20 mouse cellular contexts compared by ENCODE assay signal in the genomic region with DNA sequence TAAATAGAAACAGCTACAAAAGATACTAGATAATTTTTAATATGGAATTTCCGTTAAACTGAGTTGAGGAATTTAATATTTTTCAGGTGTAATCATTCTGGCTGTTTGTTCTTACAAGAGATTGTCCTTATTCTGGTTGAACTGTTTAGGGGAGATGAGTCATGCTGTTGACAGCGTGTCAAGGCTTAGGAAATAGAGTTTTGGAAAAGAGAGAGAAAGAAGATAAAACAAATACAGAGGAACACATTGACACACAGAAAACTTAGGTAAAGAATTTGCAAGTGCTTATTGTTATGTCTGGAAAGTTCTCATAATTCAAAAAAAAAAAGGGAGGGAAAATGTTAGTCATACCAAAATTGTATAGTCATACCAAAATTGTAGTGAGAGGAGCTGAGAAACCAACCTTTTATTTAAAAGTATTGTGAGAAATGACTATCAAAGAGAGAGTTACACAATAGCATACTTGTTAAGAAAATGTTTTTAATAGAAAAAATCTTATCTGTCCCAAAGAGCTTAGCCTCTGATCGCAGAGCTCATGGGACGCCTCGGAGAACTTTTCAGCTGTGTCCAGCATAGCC. TPM values are rescaled to one million over a fixed set of nuclear protein-coding genes. Genes with fewer than 3 reads are reported as not detected.
DNase-seq lines count a peak whose midpoint lies in the region; ATAC-seq and TF ChIP-seq lines count a peak whose summit lies in the region.
"Had no signal": no experiment of that assay in that cellular context is flagged by ENCODE, and none has a peak within 500 bp of the region (broad histone marks: within the 10 kb centered on the region; RNA-seq: fewer than 3 reads in every experiment).

No protein-coding gene starts in this region.

- TF ChIP-seq POLR2A in cerebellum, adult 2 months (IDR thresholded peaks at IDR 0.05; ENCODE audit: borderline replicate concordance, insufficient read depth, low read length), result no peak

- 95% methylated on average over 5 of the region's 5 CpGs for WGBS in cerebellum, adult 2 months

- H3K4me3 ChIP-seq in cerebellum, adult 2 months (replicated peaks; ENCODE audit: insufficient read depth, low read depth, low read length), result no peak overlapping the region
- H3K4me3 ChIP-seq: embryonic facial prominence, embryonic 10.5 days; erythroblast, embryonic 14.5 days; gastrocnemius, adult 2 months; heart, embryonic 12.5 days; hindbrain, embryonic 10.5 days had no signal

- H3K27me3 ChIP-seq in cerebellum, adult 2 months (ENCODE audit: control insufficient read depth, insufficient read depth, low read length), result no peaks in the 10 kb centered on the region
- H3K27me3 ChIP-seq: heart, embryonic 12.5 days had no signal

- no peak for TF ChIP-seq CTCF in cerebellum, adult 2 months (IDR thresholded peaks at IDR 0.05; ENCODE audit: borderline replicate concordance, insufficient read depth, low read depth, low read length)

- H3K27ac ChIP-seq in cerebellum, adult 2 months (ENCODE audit: insufficient read depth, low read length), result no peak overlapping the region
- H3K27ac ChIP-seq: embryonic facial prominence, embryonic 10.5 days; gastrocnemius, adult 2 months; hindbrain, embryonic 10.5 days; hindbrain, embryonic 14.5 days had no signal

- peak; percentile 79 for DNase-seq in 3T3-L1 (ENCODE audit: low read depth, low spot score)
- no peak for DNase-seq in ovary, postnatal 10 days (ENCODE audit: low spot score)
- no peak for DNase-seq in lung, postnatal 4 days
- DNase-seq in cerebellum, adult 2 months, result no peak
- DNase-seq: adrenal gland, adult 2 months; adrenal gland, postnatal 25 days; cerebellum, adult 18-20 months; cerebellum, postnatal 10 days; gastrocnemius, adult 2 months; gastrocnemius, postnatal 25 days; kidney, adult 11 months had no signal

- no peaks in the 10 kb centered on the region for H3K4me1 ChIP-seq in cerebellum, adult 2 months (ENCODE audit: control insufficient read depth, insufficient read depth, low read length)
- H3K4me1 ChIP-seq: embryonic facial prominence, embryonic 10.5 days; heart, embryonic 12.5 days; hindbrain, embryonic 10.5 days had no signal

- peak; percentile 80 for ATAC-seq in CD4-positive, CD25-positive, alpha-beta regulatory T cell, adult 4 months
- ATAC-seq in activated CD4-positive, CD25-positive, alpha-beta regulatory T cell, adult 4 months, result peak; percentile 77
- ATAC-seq in inflammation-experienced regulatory T-cells, adult 6 months, result peak; percentile 82
- ATAC-seq: forebrain, embryonic 16.5 days had no signal

RNA-seq across cellular contexts. Expression of gene Gna14, which starts 17.4 kb away (rescaled TPM):
- polyA plus RNA-seq in CD4-positive, CD25-positive, alpha-beta regulatory T cell, adult 4 months (2017; shearing (Covaris generic)), result 1 to 10 TPM; 2.9 to 5.5 TPM
- 1 to 10 TPM; 3.3 to 4.7 TPM for polyA plus RNA-seq in activated CD4-positive, CD25-positive, alpha-beta regulatory T cell, adult 4 months (2017; shearing (Covaris generic))
- polyA plus RNA-seq in inflammation-experienced regulatory T-cells, adult 6 months (2017; shearing (Covaris generic)), result 1 to 10 TPM in 2 of 3 experiments, under 1 TPM in 1; 0.43 to 8.0 (median 3.8) TPM
- polyA plus RNA-seq in cerebellum, adult 2 months (2012; rRNA removed), result 0.44 and 0.64 TPM in 2 replicates
- polyA plus RNA-seq: erythroblast, embryonic 14.5 days had no signal
